Mouse (Mus musculus) midbrain, embryonic 15.5 days (tissue): ENCODE results near the gene Map1b. TPM values are rescaled to one million over a fixed set of nuclear protein-coding genes. Genes with fewer than 3 reads are reported as not detected.
A peak's percentile ranks its signal among the peaks of the same experiment; 100 is the strongest.

Experiments
- ATAC-seq: fragments of 200-750 bp; cut with Nextera tagmentation; replicated peaks from 2 replicates; pipeline ENCODE4 v1.8.0; 2017; ENCODE audit warnings: moderate TSS enrichment
- H3K27ac ChIP-seq: fragments of 300-500 bp; sonication (generic); 2 replicates; pipeline ENCODE4 v1.5.1; 2015; ENCODE audit warnings: mild to moderate bottlenecking, inconsistent platforms
- H3K27me3 ChIP-seq: fragments of 300-500 bp; sonication (generic); replicated peaks from 2 replicates; pipeline ENCODE4 v1.6.1; 2015; ENCODE audit warnings: inconsistent platforms
- H3K36me3 ChIP-seq: fragments of 300-500 bp; sonication (generic); replicated peaks from 2 replicates; pipeline ENCODE4 v1.6.1; 2015; ENCODE audit warnings: inconsistent platforms
- H3K4me1 ChIP-seq: fragments of 300-500 bp; sonication (generic); 2 replicates; pipeline ENCODE4 v1.6.1; 2015; ENCODE audit warnings: inconsistent platforms
- H3K4me2 ChIP-seq: fragments of 300-500 bp; sonication (generic); 2 replicates; pipeline ENCODE4 v1.6.1; 2015; ENCODE audit warnings: inconsistent platforms, mild to moderate bottlenecking, moderate library complexity
- H3K4me3 ChIP-seq: fragments of 300-500 bp; sonication (generic); 2 replicates; pipeline ENCODE4 v1.5.1; 2015; ENCODE audit warnings: mild to moderate bottlenecking, inconsistent platforms
- H3K9ac ChIP-seq: fragments of 300-500 bp; sonication (generic); 2 replicates; pipeline ENCODE4 v1.6.1; 2015; ENCODE audit warnings: mild to moderate bottlenecking, inconsistent platforms
- H3K9me3 ChIP-seq: fragments of 300-500 bp; sonication (generic); 2 replicates; pipeline ENCODE4 v1.6.1; 2016; ENCODE audit warnings: inconsistent platforms
- WGBS: fragments of 180-500 bp; shearing (Covaris S2); methylation state at CpG from one replicate; pipeline ENCODE4 v1.1.7; 2015; ENCODE audit warnings: mixed read lengths; 5-methylcytosine and 5-hydroxymethylcytosine counted together
- polyA plus RNA-seq: library from polyadenylated mRNA; unstranded; fragments of >200 nt; fragmentation: Nextera tagmentation; extraction: Ambion mirVana; gene quantifications from 2 replicates; pipeline ENCODE4 v1.2.1, GENCODE M21; 2015

Map1b gene
- polyA plus RNA-seq, 1 experiment from 2014 or later, result 2,223 TPM

GRCm38 (mm10) chr13:99501393-99501792 is 14.9 kb downstream of the Map1b start:
- peaks cover 75% of the 10 kb centered on the region for H3K4me1 ChIP-seq
- no peak overlapping the region for H3K9ac ChIP-seq
- peak overlapping the region; percentile 20; the same call in 1 of the 2 replicates for H3K27ac ChIP-seq
- peaks cover 20% of the 10 kb centered on the region; the same call in 1 of the 2 replicates for H3K36me3 ChIP-seq
- H3K4me3 ChIP-seq, result no peak overlapping the region
- H3K27me3 ChIP-seq, result no peaks in the 10 kb centered on the region
- peak overlapping the region; percentile 29; the same call in 1 of the 2 replicates for H3K4me2 ChIP-seq
- WGBS, result 24% methylated on average over 7 of the region's 7 CpGs
- no peaks in the 10 kb centered on the region for H3K9me3 ChIP-seq
- no peak for ATAC-seq

DNA sequence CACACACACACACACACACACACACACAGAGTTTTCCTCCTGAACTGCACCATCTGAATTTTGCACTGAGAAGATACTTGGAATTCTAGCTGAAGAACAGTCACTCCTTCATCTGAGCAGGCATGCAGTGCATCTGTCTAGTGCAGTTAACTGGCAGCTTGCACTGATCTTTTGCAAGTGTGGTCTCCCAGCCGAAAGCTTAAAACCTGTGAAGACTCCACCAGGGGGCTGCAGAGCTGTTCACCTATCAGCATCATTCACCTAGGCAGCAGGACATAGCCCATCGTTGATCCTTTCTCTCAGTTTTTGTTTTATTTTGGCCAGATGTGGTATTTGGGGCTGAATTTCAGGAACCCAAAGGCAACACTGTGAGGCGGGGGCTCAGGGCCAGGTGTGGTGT is 15.7 kb downstream of the Map1b start:
- peaks cover 13% of the 10 kb centered on the region; the same call in 1 of the 2 replicates for H3K36me3 ChIP-seq
- H3K27ac ChIP-seq, result 0 out of 2 replicates have a peak overlapping the region, but pooled peaks have one; percentile 20
- H3K4me1 ChIP-seq, result peaks cover 72% of the 10 kb centered on the region
- no peak overlapping the region for H3K4me2 ChIP-seq
- ATAC-seq, result 0 out of 2 replicates have a peak, but pooled peaks have one; percentile 29
- no peak overlapping the region for H3K4me3 ChIP-seq
- no peak overlapping the region for H3K9ac ChIP-seq
- H3K9me3 ChIP-seq, result no peaks in the 10 kb centered on the region
- 56% methylated on average over 3 of the region's 3 CpGs for WGBS
- no peaks in the 10 kb centered on the region for H3K27me3 ChIP-seq

GRCm38 (mm10) chr13:99499764-99500163 is 16.6 kb downstream of the Map1b start:
- Histone ChIP-seq H3K27me3 (no peaks in the 10 kb centered on the region), H3K27ac (no peak overlapping the region), H3K4me2 (no peak overlapping the region), H3K4me3 (no peak overlapping the region), H3K36me3 (peaks cover 10% of the 10 kb centered on the region; the same call in 1 of the 2 replicates), H3K4me1 (peaks cover 71% of the 10 kb centered on the region), H3K9ac (no peak overlapping the region), H3K9me3 (no peaks in the 10 kb centered on the region)
- 35% methylated on average over 9 of the region's 9 CpGs for WGBS
- ATAC-seq, result no peak

- H3K4me1 ChIP-seq, result peaks cover 71% of the 10 kb centered on the region
- no peak overlapping the region for H3K4me2 ChIP-seq
- H3K9ac ChIP-seq, result no peak overlapping the region
- H3K4me3 ChIP-seq, result no peak overlapping the region
- H3K9me3 ChIP-seq, result no peaks in the 10 kb centered on the region
- no peak for ATAC-seq
- no peak overlapping the region for H3K27ac ChIP-seq
- 89% methylated on average over 7 of the region's 7 CpGs for WGBS
- H3K36me3 ChIP-seq, result peaks cover 3% of the 10 kb centered on the region; the same call in 1 of the 2 replicates
- no peaks in the 10 kb centered on the region for H3K27me3 ChIP-seq
Observed at GRCm38 (mm10) chr13:99496106-99496505, 20.2 kb downstream of the Map1b start.

DNA sequence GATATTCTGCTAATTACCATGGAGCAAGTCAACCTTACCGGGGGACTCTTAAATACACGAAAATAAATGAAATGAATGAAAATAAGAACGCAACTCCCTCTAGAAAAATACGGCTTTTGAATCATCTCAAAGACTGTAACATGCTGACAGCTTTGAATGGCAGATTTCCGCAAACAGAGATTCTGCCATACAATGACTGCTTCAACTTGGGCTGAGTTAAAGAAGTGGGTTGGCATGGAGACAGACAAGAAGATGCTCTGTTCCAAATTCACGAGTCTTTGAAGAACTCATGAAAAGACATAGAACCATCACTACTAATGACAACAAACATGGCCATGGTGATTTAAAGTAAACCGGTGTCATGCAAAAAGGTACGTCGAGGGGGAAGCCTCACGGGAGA is 21.9 kb downstream of the Map1b start:
- ATAC-seq, result no peak
- WGBS, result 37% methylated on average over 10 of the region's 10 CpGs
- no peak overlapping the region for H3K4me2 ChIP-seq

DNA sequence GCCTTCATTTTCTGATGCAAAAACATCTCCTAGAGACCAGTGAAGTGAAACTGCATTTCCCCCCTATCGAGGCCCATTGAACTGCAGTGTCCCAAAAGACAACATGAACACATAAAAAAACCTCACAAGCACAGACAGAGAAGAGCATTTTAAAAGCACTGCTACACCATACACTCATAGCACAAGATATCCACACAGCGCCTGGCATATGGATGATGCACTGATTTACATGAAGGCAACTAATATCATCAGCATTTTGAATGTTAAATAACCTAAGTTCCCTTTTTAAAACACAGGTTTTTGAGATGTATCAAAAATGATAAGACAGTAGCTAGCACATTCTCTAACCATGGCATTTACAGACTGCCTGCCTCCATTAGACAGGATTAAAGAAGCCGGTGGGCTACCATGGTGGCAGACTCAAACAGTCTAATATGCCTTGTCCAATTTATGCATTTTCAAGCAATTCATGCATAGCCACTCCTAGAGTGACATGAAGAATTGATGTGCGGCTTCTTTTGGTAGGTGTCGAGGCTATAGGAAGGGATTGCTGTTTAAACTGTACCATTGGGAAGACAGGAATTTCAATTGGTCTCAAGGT is 22.9 kb downstream of the Map1b start:
- peak; percentile 16; the same call in 1 of the 2 replicates for ATAC-seq
- Histone ChIP-seq H3K9me3 (no peaks in the 10 kb centered on the region), H3K4me3 (no peak overlapping the region), H3K27me3 (no peaks in the 10 kb centered on the region), H3K4me1 (peaks cover 64% of the 10 kb centered on the region), H3K36me3 (no peaks in the 10 kb centered on the region), H3K4me2 (peak overlapping the region; percentile 7; the same call in 1 of the 2 replicates), H3K27ac (peak overlapping the region; percentile 65), H3K9ac (no peak overlapping the region; the same call in 1 of the 2 replicates)
- 15% methylated on average over 5 of the region's 5 CpGs for WGBS

More for the DNA sequence above, 21.9 kb downstream of the Map1b start:
- H3K27ac ChIP-seq, result no peak overlapping the region
- H3K9ac ChIP-seq, result no peak overlapping the region
- peaks cover 3% of the 10 kb centered on the region; the same call in 1 of the 2 replicates for H3K36me3 ChIP-seq
- H3K27me3 ChIP-seq, result no peaks in the 10 kb centered on the region
- H3K9me3 ChIP-seq, result no peaks in the 10 kb centered on the region
- H3K4me3 ChIP-seq, result no peak overlapping the region
- peaks cover 67% of the 10 kb centered on the region for H3K4me1 ChIP-seq

DNA sequence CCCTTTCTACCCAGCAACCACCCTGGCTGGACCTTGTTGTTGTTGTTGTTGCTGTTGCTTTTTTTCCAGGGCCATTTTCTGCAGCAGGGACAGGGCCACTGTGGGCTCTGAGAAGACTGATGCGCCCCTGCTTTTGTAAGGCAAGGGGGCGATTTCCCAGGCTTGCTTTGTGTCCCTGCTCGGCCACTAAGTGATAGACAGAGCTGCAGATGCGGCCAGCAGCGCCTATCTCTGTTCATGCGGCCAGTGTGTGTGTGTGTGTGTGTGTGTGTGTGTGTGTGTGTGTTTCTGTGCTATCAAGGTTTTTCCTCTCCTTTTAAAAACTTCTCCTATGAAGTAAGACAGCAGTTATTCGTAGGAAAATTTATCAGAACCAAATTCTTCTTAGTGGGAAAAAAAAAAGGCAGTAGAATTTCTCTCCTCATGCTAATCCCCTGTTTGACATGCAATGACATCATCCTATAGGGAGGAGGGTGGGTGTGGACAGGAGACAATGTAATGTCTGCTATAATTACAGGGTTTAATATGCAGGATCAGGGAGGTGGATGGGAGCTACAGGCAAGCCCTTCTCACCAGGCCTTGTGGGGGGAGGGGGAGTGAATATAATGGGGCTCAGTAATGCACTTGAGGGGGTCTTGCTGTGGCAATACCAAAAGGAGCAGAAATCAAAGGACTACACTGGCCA is 23.6 kb downstream of the Map1b start:
- H3K4me1 ChIP-seq, result peaks cover 64% of the 10 kb centered on the region
- no peaks in the 10 kb centered on the region for H3K27me3 ChIP-seq
- H3K9ac ChIP-seq, result no peak overlapping the region; the same call in 1 of the 2 replicates
- H3K9me3 ChIP-seq, result no peaks in the 10 kb centered on the region
- no peaks in the 10 kb centered on the region for H3K36me3 ChIP-seq
- 3% methylated on average over 7 of the region's 7 CpGs for WGBS
- ATAC-seq, result peak; percentile 48; the same call in 1 of the 2 replicates
- H3K4me2 ChIP-seq, result peak overlapping the region; percentile 7; the same call in 1 of the 2 replicates
- no peak overlapping the region for H3K4me3 ChIP-seq
- H3K27ac ChIP-seq, result peak overlapping the region; percentile 65

DNA sequence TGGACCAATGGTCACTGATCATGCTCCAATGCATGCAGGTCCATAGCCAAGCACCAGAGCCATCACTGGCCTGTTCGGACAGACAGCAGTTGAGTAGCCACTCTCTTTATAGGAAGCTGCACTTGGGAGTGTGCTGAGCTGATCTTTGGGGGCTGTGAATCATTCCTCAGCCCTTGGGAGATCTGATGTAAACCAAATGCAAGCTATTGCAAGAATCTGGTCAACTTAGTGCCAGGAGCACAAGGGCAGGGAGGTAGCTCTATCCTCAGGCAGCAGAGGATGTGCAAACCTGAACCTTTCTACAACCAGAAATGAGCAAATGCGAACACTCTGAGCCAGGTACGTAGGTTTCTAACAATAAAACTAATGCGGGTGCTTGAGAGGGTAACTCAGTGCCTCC is 26.3 kb downstream of the Map1b start:
- 98% methylated on average over 4 of the region's 4 CpGs for WGBS
- H3K4me1 ChIP-seq, result peaks cover 65% of the 10 kb centered on the region

GRCm38 (mm10) chr13:99489175-99489574 is 27.2 kb downstream of the Map1b start:
- Histone ChIP-seq H3K4me3 (no peak overlapping the region), H3K27ac (no peak overlapping the region), H3K27me3 (no peaks in the 10 kb centered on the region), H3K9ac (no peak overlapping the region), H3K4me1 (peaks cover 62% of the 10 kb centered on the region), H3K36me3 (0 out of 2 replicates have a peak, but pooled peaks cover 5% of the 10 kb centered on the region), H3K4me2 (no peak overlapping the region), H3K9me3 (no peaks in the 10 kb centered on the region)
- ATAC-seq, result no peak
- 90% methylated on average over 5 of the region's 5 CpGs for WGBS

More for the DNA sequence above, 26.3 kb downstream of the Map1b start:
- no peak for ATAC-seq
- Histone ChIP-seq H3K27me3 (no peaks in the 10 kb centered on the region), H3K9me3 (no peaks in the 10 kb centered on the region), H3K4me3 (no peak overlapping the region), H3K4me2 (no peak overlapping the region), H3K27ac (no peak overlapping the region), H3K36me3 (0 out of 2 replicates have a peak, but pooled peaks cover 5% of the 10 kb centered on the region), H3K9ac (no peak overlapping the region)

GRCm38 (mm10) chr13:99485861-99486260 is 30.5 kb downstream of the Map1b start:
- Histone ChIP-seq H3K4me1 (peaks cover 61% of the 10 kb centered on the region), H3K4me3 (no peak overlapping the region), H3K27me3 (no peaks in the 10 kb centered on the region), H3K4me2 (no peak overlapping the region), H3K9ac (no peak overlapping the region), H3K9me3 (no peaks in the 10 kb centered on the region), H3K27ac (no peak overlapping the region), H3K36me3 (0 out of 2 replicates have a peak, but pooled peaks cover 5% of the 10 kb centered on the region)
- WGBS, result 92% methylated on average over 9 of the region's 9 CpGs
- no peak for ATAC-seq

DNA sequence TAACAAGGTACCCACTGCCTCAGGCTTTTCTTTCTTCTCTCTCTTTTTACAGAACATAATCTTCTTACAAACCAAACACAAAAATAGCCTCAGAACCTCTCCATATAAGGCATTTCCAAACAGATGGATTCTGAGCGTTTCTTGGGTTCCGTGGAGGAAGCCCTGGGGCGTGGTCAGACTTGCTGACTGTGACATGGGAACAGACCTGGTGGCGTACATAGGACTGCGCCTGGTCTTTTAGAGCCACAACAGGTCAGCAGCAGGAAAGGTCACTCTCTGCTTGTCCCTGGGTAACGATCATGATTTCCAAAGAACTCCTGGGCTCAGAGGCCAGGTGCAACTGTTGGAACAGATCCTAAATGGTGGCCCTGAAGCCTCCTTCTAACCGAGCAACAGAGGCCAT is 31.0 kb downstream of the Map1b start:
- H3K27ac ChIP-seq, result 0 out of 2 replicates have a peak overlapping the region, but pooled peaks have one; percentile 8
- H3K36me3 ChIP-seq, result 0 out of 2 replicates have a peak, but pooled peaks cover 5% of the 10 kb centered on the region
- peaks cover 62% of the 10 kb centered on the region for H3K4me1 ChIP-seq
- H3K4me3 ChIP-seq, result no peak overlapping the region
- no peak overlapping the region for H3K9ac ChIP-seq
- ATAC-seq, result no peak
- 72% methylated on average over 7 of the region's 7 CpGs for WGBS
- H3K4me2 ChIP-seq, result no peak overlapping the region
- no peaks in the 10 kb centered on the region for H3K9me3 ChIP-seq
- H3K27me3 ChIP-seq, result no peaks in the 10 kb centered on the region

GRCm38 (mm10) chr13:99484905-99485304 is 31.4 kb downstream of the Map1b start:
- H3K4me3 ChIP-seq, result no peak overlapping the region
- ATAC-seq, result 0 out of 2 replicates have a peak, but pooled peaks have one; percentile 35
- no peaks in the 10 kb centered on the region for H3K27me3 ChIP-seq
- H3K9me3 ChIP-seq, result no peaks in the 10 kb centered on the region
- peak overlapping the region; percentile 8; the same call in 1 of the 2 replicates for H3K27ac ChIP-seq
- 0 out of 2 replicates have a peak, but pooled peaks cover 5% of the 10 kb centered on the region for H3K36me3 ChIP-seq
- WGBS, result 63% methylated on average over 10 of the region's 10 CpGs
- no peak overlapping the region for H3K4me2 ChIP-seq
- H3K9ac ChIP-seq, result no peak overlapping the region
- H3K4me1 ChIP-seq, result peaks cover 58% of the 10 kb centered on the region
